Mouse (Mus musculus): ENCODE measurements at regions not wholly inside any gene's neighbourhood (a gene's known extent, or its start where the extent isn't known, plus 50 kb on each side); places are given as distances from the start of the nearest gene placed in this dataset.

- DNase-seq, result no peak
- H3K4me3 ChIP-seq (replicated peaks; ENCODE audit: extremely low read depth, low read depth, low read length), result no peak overlapping the region
- WGBS, result 77% methylated on average over 2 of the region's 2 CpGs
- H3K4me1 ChIP-seq (ENCODE audit: control insufficient read depth, insufficient read depth, low read length), result no peaks in the 10 kb centered on the region
- no peak for TF ChIP-seq POLR2A (IDR thresholded peaks at IDR 0.05; ENCODE audit: borderline replicate concordance, extremely low read depth, low read depth, low read length)
Observed at GRCm38 (mm10) chr1:81759919-81760318, 473.0 kb upstream of the Gm9747 start.

GRCm38 (mm10) chr1:81771704-81772103 lies 461.2 kb upstream of the Gm9747 start:
- no peak for TF ChIP-seq POLR2A (IDR thresholded peaks at IDR 0.05; ENCODE audit: borderline replicate concordance, extremely low read depth, low read depth, low read length)
- TF ChIP-seq CTCF (IDR thresholded peaks at IDR 0.05; ENCODE audit: insufficient read depth, low read length), result no peak
- H3K4me1 ChIP-seq (ENCODE audit: control insufficient read depth, insufficient read depth, low read length), result no peaks in the 10 kb centered on the region
- DNase-seq, result no peak
- no peak overlapping the region for H3K4me3 ChIP-seq (replicated peaks; ENCODE audit: extremely low read depth, low read depth, low read length)
- WGBS, result 81% methylated on average over 3 of the region's 3 CpGs

DNA sequence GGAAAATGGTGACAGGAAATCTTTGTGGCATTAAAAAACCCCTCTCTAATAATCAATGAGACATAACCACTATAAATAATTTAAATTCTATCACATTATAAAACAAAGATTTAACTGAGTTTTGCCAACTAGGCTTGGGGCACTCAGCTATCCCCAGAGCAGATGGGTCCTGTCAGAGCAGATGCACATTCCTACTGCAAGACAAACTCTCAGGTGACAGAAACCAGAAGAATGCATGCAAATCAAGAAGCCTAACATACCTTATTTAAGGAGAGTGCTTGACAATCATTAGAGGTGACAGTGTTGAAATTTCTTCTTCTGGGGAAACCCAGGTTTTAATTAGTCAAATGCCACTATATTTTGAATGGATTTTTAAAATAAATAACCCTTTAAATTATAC lies 452.3 kb upstream of the Gm9747 start:
- Histone ChIP-seq H3K4me3 (replicated peaks; ENCODE audit: extremely low read depth, low read depth, low read length) (no peak overlapping the region), H3K4me1 (ENCODE audit: control insufficient read depth, insufficient read depth, low read length) (no peaks in the 10 kb centered on the region)
- no peak for TF ChIP-seq POLR2A (IDR thresholded peaks at IDR 0.05; ENCODE audit: borderline replicate concordance, extremely low read depth, low read depth, low read length)
- TF ChIP-seq CTCF (IDR thresholded peaks at IDR 0.05; ENCODE audit: insufficient read depth, low read length), result no peak
- DNase-seq, result no peak

DNA sequence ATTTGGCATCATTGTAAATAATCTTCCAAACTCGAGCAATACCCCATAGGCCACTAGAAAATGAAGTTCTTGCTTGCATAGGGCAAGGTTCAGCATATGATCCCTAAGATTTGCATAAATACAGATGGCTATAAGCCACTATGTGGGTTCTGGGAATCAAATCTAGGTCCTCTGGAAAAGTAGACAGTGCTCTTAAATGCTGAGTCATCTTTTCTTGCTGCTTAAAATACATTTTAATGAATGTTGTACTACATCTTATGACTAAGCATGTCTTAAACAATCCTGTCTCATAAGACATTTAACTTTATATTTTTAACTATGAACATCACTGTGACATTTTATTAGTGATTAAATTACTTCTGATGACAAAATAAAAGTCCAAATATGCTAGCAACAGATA lies 448.6 kb upstream of the Gm9747 start:
- Histone ChIP-seq H3K4me3 (replicated peaks; ENCODE audit: extremely low read depth, low read depth, low read length) (no peak overlapping the region), H3K4me1 (ENCODE audit: control insufficient read depth, insufficient read depth, low read length) (no peaks in the 10 kb centered on the region)
- WGBS, result 29% methylated on average over 1 of the region's 1 CpGs
- no peak for DNase-seq
- TF ChIP-seq CTCF (IDR thresholded peaks at IDR 0.05; ENCODE audit: insufficient read depth, low read length) (no peak), POLR2A (IDR thresholded peaks at IDR 0.05; ENCODE audit: borderline replicate concordance, extremely low read depth, low read depth, low read length) (no peak)

DNA sequence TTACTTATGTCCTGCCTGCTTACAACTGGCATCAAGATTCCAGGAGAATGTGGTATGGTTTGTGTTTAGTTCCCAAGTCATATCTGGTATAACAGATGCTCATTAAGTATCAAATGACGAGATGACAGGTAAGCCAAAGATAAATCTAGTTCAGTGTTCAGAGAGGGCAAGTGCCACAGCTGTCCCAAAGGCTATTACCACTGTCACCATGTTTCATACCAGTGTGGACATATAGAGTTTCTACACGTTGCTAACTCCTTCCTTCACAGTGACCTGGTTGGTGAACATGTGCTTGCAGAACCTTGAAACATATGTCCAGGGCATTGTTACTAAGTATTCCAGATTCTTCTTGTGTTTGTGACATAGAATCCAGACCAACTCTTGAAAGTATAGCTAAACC lies 438.1 kb upstream of the Gm9747 start:
- H3K4me1 ChIP-seq (ENCODE audit: control insufficient read depth, insufficient read depth, low read length), result no peaks in the 10 kb centered on the region
- H3K4me3 ChIP-seq (replicated peaks; ENCODE audit: extremely low read depth, low read depth, low read length), result no peak overlapping the region
- WGBS, result 63% methylated on average over 2 of the region's 2 CpGs
- TF ChIP-seq CTCF (IDR thresholded peaks at IDR 0.05; ENCODE audit: insufficient read depth, low read length) (no peak), POLR2A (IDR thresholded peaks at IDR 0.05; ENCODE audit: borderline replicate concordance, extremely low read depth, low read depth, low read length) (no peak)
- DNase-seq, result no peak

- TF ChIP-seq POLR2A (IDR thresholded peaks at IDR 0.05; ENCODE audit: borderline replicate concordance, extremely low read depth, low read depth, low read length) (no peak), CTCF (IDR thresholded peaks at IDR 0.05; ENCODE audit: insufficient read depth, low read length) (no peak)
- Histone ChIP-seq H3K4me3 (replicated peaks; ENCODE audit: extremely low read depth, low read depth, low read length) (no peak overlapping the region), H3K4me1 (ENCODE audit: control insufficient read depth, insufficient read depth, low read length) (no peaks in the 10 kb centered on the region)
- 82% methylated on average over 1 of the region's 1 CpGs for WGBS
- DNase-seq, result no peak
Observed at GRCm38 (mm10) chr1:81795399-81795798, 437.5 kb upstream of the Gm9747 start.

- H3K4me1 ChIP-seq (ENCODE audit: control insufficient read depth, insufficient read depth, low read length), result no peaks in the 10 kb centered on the region
- H3K4me3 ChIP-seq (replicated peaks; ENCODE audit: extremely low read depth, low read depth, low read length), result no peak overlapping the region
- TF ChIP-seq CTCF (IDR thresholded peaks at IDR 0.05; ENCODE audit: insufficient read depth, low read length) (no peak), POLR2A (IDR thresholded peaks at IDR 0.05; ENCODE audit: borderline replicate concordance, extremely low read depth, low read depth, low read length) (no peak)
- DNase-seq, result no peak
Observed at GRCm38 (mm10) chr1:81811591-81811990, 421.3 kb upstream of the Gm9747 start.

DNA sequence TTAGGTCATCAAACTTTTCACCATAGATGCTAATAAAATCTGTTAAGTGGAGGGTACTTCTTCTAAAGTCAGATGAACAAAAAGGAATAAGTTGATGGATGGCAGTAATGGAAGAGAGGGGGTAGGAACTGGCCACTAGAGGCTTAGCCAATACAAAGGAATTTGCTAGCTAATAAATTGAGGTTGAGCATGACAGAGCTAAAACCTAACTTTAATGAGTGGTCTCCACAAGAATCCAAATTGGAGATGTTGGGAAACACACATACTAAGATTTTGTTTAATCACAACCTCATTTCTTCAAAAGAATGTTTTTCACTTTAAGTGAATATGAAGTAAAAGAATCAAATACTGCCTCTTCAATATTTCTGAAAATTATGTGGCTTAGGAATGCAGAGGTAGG lies 414.0 kb upstream of the Gm9747 start:
- no peak for DNase-seq
- no peak for TF ChIP-seq CTCF (IDR thresholded peaks at IDR 0.05; ENCODE audit: insufficient read depth, low read length)
- TF ChIP-seq POLR2A (IDR thresholded peaks at IDR 0.05; ENCODE audit: borderline replicate concordance, extremely low read depth, low read depth, low read length), result no peak
- H3K4me3 ChIP-seq (replicated peaks; ENCODE audit: extremely low read depth, low read depth, low read length), result no peak overlapping the region
- no peaks in the 10 kb centered on the region for H3K4me1 ChIP-seq (ENCODE audit: control insufficient read depth, insufficient read depth, low read length)

DNA sequence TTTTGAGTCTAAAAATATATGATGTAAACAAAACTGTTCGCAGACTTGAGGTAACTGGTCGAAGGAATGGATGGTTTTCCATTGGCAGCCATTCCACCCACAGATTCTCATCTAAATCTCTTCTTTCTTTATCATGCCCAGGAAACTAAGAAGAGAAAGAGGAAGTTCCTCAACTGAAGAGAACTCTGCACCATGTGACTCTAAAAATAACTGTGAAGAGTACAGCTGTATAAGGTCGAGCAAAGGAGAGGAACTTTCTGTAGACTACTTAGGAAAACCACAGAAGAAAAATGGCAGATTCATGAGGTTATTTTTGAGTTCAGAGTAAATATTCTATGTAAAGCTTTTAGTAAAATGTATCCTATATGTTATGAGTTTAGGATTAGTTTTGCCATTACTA lies 390.9 kb upstream of the Gm9747 start:
- no peak for DNase-seq
- Histone ChIP-seq H3K4me1 (ENCODE audit: control insufficient read depth, insufficient read depth, low read length) (no peaks in the 10 kb centered on the region), H3K4me3 (replicated peaks; ENCODE audit: extremely low read depth, low read depth, low read length) (no peak overlapping the region)
- TF ChIP-seq POLR2A (IDR thresholded peaks at IDR 0.05; ENCODE audit: borderline replicate concordance, extremely low read depth, low read depth, low read length), result no peak
- 66% methylated on average over 3 of the region's 3 CpGs for WGBS

- WGBS, result 80% methylated on average over 6 of the region's 6 CpGs
- Histone ChIP-seq H3K4me1 (ENCODE audit: control insufficient read depth, insufficient read depth, low read length) (no peaks in the 10 kb centered on the region), H3K4me3 (replicated peaks; ENCODE audit: extremely low read depth, low read depth, low read length) (no peak overlapping the region)
- no peak for TF ChIP-seq POLR2A (IDR thresholded peaks at IDR 0.05; ENCODE audit: borderline replicate concordance, extremely low read depth, low read depth, low read length)
- TF ChIP-seq CTCF (IDR thresholded peaks at IDR 0.05; ENCODE audit: insufficient read depth, low read length), result no peak
- DNase-seq, result no peak
Observed at GRCm38 (mm10) chr1:81850462-81851144, 382.3 kb upstream of the Gm9747 start.
